Mouse (Mus musculus) neural tube, embryonic 11.5 days (tissue): ENCODE data around the gene Idnk. TPM values are rescaled to one million over a fixed set of nuclear protein-coding genes. Genes with fewer than 3 reads are reported as not detected.

Experiments used
- ATAC-seq: fragments of 200-750 bp; cut with Nextera tagmentation; 2 replicates; pipeline ENCODE4 v1.8.0; 2017; ENCODE audit warnings: moderate number of reproducible peaks, mild to moderate bottlenecking, moderate TSS enrichment, moderate library complexity; ENCODE audit not compliant: insufficient read depth, low FRiP score, low TSS enrichment
- DNase-seq: peaks from one replicate; pipeline ENCODE4 v3.0.0-alpha.2; 2015; ENCODE audit warnings: low spot score
- H3K27ac ChIP-seq: fragments of 300-500 bp; sonication (generic); 2 replicates; pipeline ENCODE4 v1.5.1; 2014; ENCODE audit warnings: low read depth, mild to moderate bottlenecking, low read length
- H3K27me3 ChIP-seq: fragments of 300-500 bp; sonication (generic); 2 replicates; pipeline ENCODE4 v1.6.1; 2014; ENCODE audit warnings: mild to moderate bottlenecking, low read length, mixed read lengths; ENCODE audit not compliant: control insufficient read depth, insufficient read depth
- H3K36me3 ChIP-seq: fragments of 300-500 bp; sonication (generic); 2 replicates; pipeline ENCODE4 v1.6.1; 2014; ENCODE audit warnings: mild to moderate bottlenecking, low read length, moderate library complexity, mixed read lengths; ENCODE audit not compliant: control insufficient read depth, insufficient read depth
- H3K4me1 ChIP-seq: fragments of 300-500 bp; sonication (generic); 2 replicates; pipeline ENCODE4 v1.6.1; 2014; ENCODE audit warnings: low read length, mixed read lengths; ENCODE audit not compliant: control insufficient read depth, insufficient read depth
- H3K4me2 ChIP-seq: fragments of 300-500 bp; sonication (generic); 2 replicates; pipeline ENCODE4 v1.6.1; 2014; ENCODE audit warnings: low read depth, mild to moderate bottlenecking, moderate library complexity
- H3K4me3 ChIP-seq: fragments of 300-500 bp; sonication (generic); 2 replicates; pipeline ENCODE4 v1.5.1; 2014; ENCODE audit warnings: low read depth, low read length
- H3K9ac ChIP-seq: fragments of 300-500 bp; sonication (generic); 2 replicates; pipeline ENCODE4 v1.6.1; 2014; ENCODE audit warnings: mild to moderate bottlenecking, low read length
- H3K9me3 ChIP-seq: fragments of 300-500 bp; sonication (generic); 2 replicates; pipeline ENCODE4 v1.6.1; 2016; ENCODE audit warnings: low read length; ENCODE audit not compliant: control insufficient read depth
- WGBS: fragments of 180-500 bp; shearing (Covaris S2); extraction: QIAGEN DNeasy Blood & Tissue Kit; methylation state at CpG from one replicate; pipeline ENCODE4 v1.1.7; 2014; 5-methylcytosine and 5-hydroxymethylcytosine counted together
- polyA plus RNA-seq: library from polyadenylated mRNA; unstranded; fragments of >200 nt; fragmentation: Nextera tagmentation; extraction: Ambion mirVana; gene quantifications from 2 replicates; pipeline ENCODE4 v1.2.1, GENCODE M21; 2014

The Idnk gene
- polyA plus RNA-seq, 1 experiment from 2014 or later = 54.4 TPM

GRCm38 (mm10) chr13:58150442-58150841 is 7.0 kb upstream of the Idnk start:
- no peak for DNase-seq
- no peaks in the 10 kb centered on the region for H3K36me3 ChIP-seq
- no peak for ATAC-seq

GRCm38 (mm10) chr13:58156031-58156430 is 1.4 kb upstream of the Idnk start:
- no peak overlapping the region for H3K9ac ChIP-seq
- DNase-seq = no peak
- H3K4me1 ChIP-seq = peaks cover 4% of the 10 kb centered on the region; the same call in 1 of the 2 replicates
- H3K27me3 ChIP-seq = no peaks in the 10 kb centered on the region
- H3K27ac ChIP-seq = no peak overlapping the region
- no peak for ATAC-seq
- no peak overlapping the region for H3K4me2 ChIP-seq
- peaks cover 8% of the 10 kb centered on the region for H3K36me3 ChIP-seq
- H3K9me3 ChIP-seq = no peaks in the 10 kb centered on the region
- 85% methylated on average over 2 of the region's 2 CpGs for WGBS
- H3K4me3 ChIP-seq = no peak overlapping the region

More at GRCm38 (mm10) chr13:58150442-58150841, 7.0 kb upstream of the Idnk start:
- Histone ChIP-seq H3K4me3 (no peak overlapping the region), H3K9ac (no peak overlapping the region), H3K9me3 (no peaks in the 10 kb centered on the region), H3K4me2 (no peak overlapping the region), H3K4me1 (no peaks in the 10 kb centered on the region), H3K27ac (no peak overlapping the region), H3K27me3 (no peaks in the 10 kb centered on the region)
- WGBS = 83% methylated on average over 11 of the region's 11 CpGs

GRCm38 (mm10) chr13:58157036-58157435 is 413 bp upstream of the Idnk start:
- Histone ChIP-seq H3K4me2 (peak overlapping the region; percentile 98), H3K36me3 (peaks cover 14% of the 10 kb centered on the region), H3K27me3 (no peaks in the 10 kb centered on the region), H3K9me3 (no peaks in the 10 kb centered on the region), H3K4me3 (peak overlapping the region; percentile 80), H3K4me1 (peaks cover 4% of the 10 kb centered on the region; the same call in 1 of the 2 replicates), H3K27ac (no peak overlapping the region), H3K9ac (peak overlapping the region; percentile 80)
- ATAC-seq (no peak), DNase-seq (no peak)
- 41% methylated on average over 8 of the region's 8 CpGs for WGBS

- H3K27me3 ChIP-seq = no peaks in the 10 kb centered on the region
- H3K9ac ChIP-seq = peak overlapping the region; percentile 80
- H3K4me2 ChIP-seq = peak overlapping the region; percentile 98
- DNase-seq = peak; percentile 91
- peak overlapping the region; percentile 80 for H3K4me3 ChIP-seq
- H3K4me1 ChIP-seq = peaks cover 4% of the 10 kb centered on the region; the same call in 1 of the 2 replicates
- H3K36me3 ChIP-seq = peaks cover 14% of the 10 kb centered on the region
- 16% methylated on average over 16 of the region's 16 CpGs for WGBS
- H3K27ac ChIP-seq = no peak overlapping the region
- ATAC-seq = peak; percentile 51
- H3K9me3 ChIP-seq = no peaks in the 10 kb centered on the region
These were observed 857 bp downstream of the Idnk start for GRCm38 (mm10) chr13:58158099-58158912.

GRCm38 (mm10) chr13:58160761-58161160 is 3.3 kb downstream of the Idnk start:
- Histone ChIP-seq H3K36me3 (peaks cover 18% of the 10 kb centered on the region), H3K27me3 (no peaks in the 10 kb centered on the region), H3K9ac (no peak overlapping the region), H3K4me2 (no peak overlapping the region), H3K4me3 (no peak overlapping the region), H3K27ac (no peak overlapping the region), H3K4me1 (peaks cover 4% of the 10 kb centered on the region; the same call in 1 of the 2 replicates), H3K9me3 (no peaks in the 10 kb centered on the region)
- DNase-seq (no peak), ATAC-seq (no peak)
- WGBS = 96% methylated on average over 15 of the region's 15 CpGs

GRCm38 (mm10) chr13:58163343-58163742 is 5.9 kb downstream of the Idnk start:
- no peak for DNase-seq
- Histone ChIP-seq H3K36me3 (peaks cover 18% of the 10 kb centered on the region), H3K4me2 (no peak overlapping the region), H3K27ac (no peak overlapping the region), H3K4me1 (no peaks in the 10 kb centered on the region; the same call in 1 of the 2 replicates), H3K9me3 (no peaks in the 10 kb centered on the region), H3K27me3 (no peaks in the 10 kb centered on the region), H3K9ac (no peak overlapping the region), H3K4me3 (no peak overlapping the region)
- WGBS = 94% methylated on average over 12 of the region's 12 CpGs
- ATAC-seq = no peak

GRCm38 (mm10) chr13:58168119-58168518 is 10.7 kb downstream of the Idnk start:
- Histone ChIP-seq H3K27ac (no peak overlapping the region), H3K9me3 (no peaks in the 10 kb centered on the region), H3K4me3 (no peak overlapping the region), H3K4me2 (no peak overlapping the region), H3K36me3 (peaks cover 3% of the 10 kb centered on the region), H3K4me1 (no peaks in the 10 kb centered on the region), H3K9ac (no peak overlapping the region), H3K27me3 (no peaks in the 10 kb centered on the region)
- ATAC-seq (no peak), DNase-seq (no peak)

GRCm38 (mm10) chr13:58176105-58176504 is 18.7 kb downstream of the Idnk start:
- WGBS = 83% methylated on average over 3 of the region's 3 CpGs

More at GRCm38 (mm10) chr13:58176105-58176504, 18.7 kb downstream of the Idnk start:
- ATAC-seq (no peak), DNase-seq (no peak)
- Histone ChIP-seq H3K27ac (no peak overlapping the region), H3K9me3 (no peaks in the 10 kb centered on the region), H3K4me3 (no peak overlapping the region), H3K9ac (no peak overlapping the region), H3K4me1 (no peaks in the 10 kb centered on the region), H3K4me2 (no peak overlapping the region), H3K27me3 (no peaks in the 10 kb centered on the region), H3K36me3 (peaks cover 6% of the 10 kb centered on the region)
